Mouse (Mus musculus): Measurements from ENCODE around the gene Carhsp1. TPM values are rescaled to one million over a fixed set of nuclear protein-coding genes. Genes with fewer than 3 reads are reported as not detected.

The Carhsp1 gene
- polyA plus RNA-seq, 1 experiment, result 56.1 TPM

DNA sequence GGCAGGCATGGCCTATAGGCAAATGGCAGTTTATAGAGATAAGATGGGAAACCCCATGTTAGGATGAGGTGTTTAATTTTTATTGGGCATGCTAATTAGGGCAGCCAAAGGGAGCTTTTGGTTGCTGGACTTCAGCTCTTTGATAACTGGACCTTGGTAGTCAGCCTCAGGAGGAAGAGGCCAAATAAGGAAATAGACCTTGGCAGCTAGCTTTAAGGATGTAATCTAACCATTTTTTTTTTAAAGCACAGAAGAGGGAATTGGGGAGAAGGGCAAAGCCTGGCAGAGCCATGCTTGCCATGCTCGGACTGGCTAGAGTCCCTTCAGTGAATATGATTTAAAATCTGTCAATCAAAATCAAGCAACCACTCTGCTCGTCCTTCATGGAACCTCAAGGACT is 41.5 kb downstream of the Carhsp1 start:
- no peaks in the 10 kb centered on the region for H3K36me3 ChIP-seq (ENCODE audit: control insufficient read depth, insufficient read depth, low read length)
- no peaks in the 10 kb centered on the region for H3K4me1 ChIP-seq (ENCODE audit: control insufficient read depth, insufficient read depth, low read length)
- no peak overlapping the region for H3K4me3 ChIP-seq (ENCODE audit: insufficient read depth, low read depth, low read length)
- H3K27ac ChIP-seq (ENCODE audit: insufficient read depth, low read depth, low read length), result no peak overlapping the region
- H3K27me3 ChIP-seq (replicated peaks; ENCODE audit: control insufficient read depth, insufficient read depth, low read length), result no peaks in the 10 kb centered on the region
- TF ChIP-seq POLR2A (IDR thresholded peaks at IDR 0.05; ENCODE audit: low read depth, low read length) (no peak), CTCF (conservative IDR thresholded peaks at IDR 0.05; ENCODE audit: insufficient read depth, insufficient read length, low read depth, low read length) (no peak)
- WGBS, result 75% methylated on average over 2 of the region's 2 CpGs
- no peak for DNase-seq

DNA sequence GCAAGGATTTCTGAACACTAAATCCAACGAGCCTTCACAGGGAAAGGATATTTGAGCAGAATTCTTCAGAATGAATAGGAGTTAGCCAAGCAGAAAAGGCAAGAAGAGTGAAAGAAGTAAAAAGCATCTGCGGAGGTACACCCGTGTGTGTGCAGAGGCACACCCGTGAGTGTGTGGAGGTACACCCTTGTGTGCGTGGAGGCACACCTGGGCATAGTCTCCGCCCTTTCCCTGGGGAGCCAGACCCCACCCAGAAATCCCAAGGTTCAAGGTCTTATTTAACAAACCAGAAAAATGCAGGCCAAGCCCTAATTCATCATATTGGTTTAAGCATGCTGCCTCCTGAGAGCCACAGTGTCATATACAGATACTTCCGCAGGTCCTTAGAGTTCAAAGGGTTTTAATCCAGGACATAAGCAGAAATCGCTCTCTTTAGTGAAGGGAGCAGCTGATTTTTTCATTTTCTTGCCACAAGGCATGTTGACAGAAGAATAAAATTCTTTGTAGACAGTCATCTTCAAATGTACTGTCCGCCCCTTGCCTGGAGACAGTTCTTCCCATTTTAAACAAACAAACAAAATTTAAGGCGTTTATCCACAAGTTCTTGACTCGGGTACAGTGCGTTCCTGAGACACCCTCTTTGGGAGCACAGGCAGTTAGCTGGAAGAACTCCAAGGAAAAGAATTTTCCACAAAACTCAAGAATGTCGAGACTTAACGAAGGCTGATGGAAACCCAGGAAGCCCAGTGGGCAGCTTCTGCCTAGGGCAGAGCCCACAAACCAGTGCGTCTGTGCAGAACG is 51.4 kb downstream of the Carhsp1 start:
- TF ChIP-seq CTCF (conservative IDR thresholded peaks at IDR 0.05; ENCODE audit: insufficient read depth, insufficient read length, low read depth, low read length) (no peak), POLR2A (IDR thresholded peaks at IDR 0.05; ENCODE audit: low read depth, low read length) (no peak)
- no peaks in the 10 kb centered on the region for H3K27me3 ChIP-seq (replicated peaks; ENCODE audit: control insufficient read depth, insufficient read depth, low read length)
- peak; percentile 18 for DNase-seq
- H3K36me3 ChIP-seq (ENCODE audit: control insufficient read depth, insufficient read depth, low read length), result no peaks in the 10 kb centered on the region
- H3K4me1 ChIP-seq (ENCODE audit: control insufficient read depth, insufficient read depth, low read length), result no peaks in the 10 kb centered on the region
- 64% methylated on average over 16 of the region's 16 CpGs for WGBS
- H3K4me3 ChIP-seq (ENCODE audit: insufficient read depth, low read depth, low read length), result no peak overlapping the region
- no peak overlapping the region; the same call in 1 of the 2 replicates for H3K27ac ChIP-seq (ENCODE audit: insufficient read depth, low read depth, low read length)

DNA sequence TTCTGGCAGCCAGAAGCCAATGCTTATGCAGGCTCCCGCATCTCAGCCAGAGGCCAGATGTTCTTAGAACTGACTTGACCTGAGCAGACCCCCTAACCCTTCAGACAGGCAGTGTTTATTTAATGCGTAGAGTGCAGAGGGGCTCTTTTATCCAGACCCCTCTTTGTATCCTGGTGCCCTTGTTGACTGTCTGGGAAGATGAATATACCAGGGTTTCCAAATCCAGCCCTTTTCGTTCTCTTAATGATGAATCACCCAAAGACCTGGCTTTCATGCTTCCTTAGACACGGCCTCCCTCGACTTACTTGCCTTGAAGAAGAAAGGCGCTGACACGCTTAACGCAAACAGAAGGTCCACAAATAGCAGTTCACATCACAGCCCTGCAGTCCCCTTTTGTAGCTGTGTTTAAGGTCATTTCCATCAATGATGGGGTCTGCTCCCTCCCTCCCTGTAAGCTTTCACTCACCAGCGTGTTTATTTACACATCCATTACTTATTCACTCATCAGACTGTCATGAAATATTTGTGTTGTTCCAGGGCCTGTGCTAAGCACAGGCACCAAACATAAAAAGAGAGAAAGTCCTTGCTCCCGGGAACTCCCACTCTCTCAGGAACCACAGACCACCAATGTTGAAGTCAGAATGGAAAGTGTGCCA is 52.2 kb downstream of the Carhsp1 start:
- 46% methylated on average over 10 of the region's 10 CpGs for WGBS
- no peaks in the 10 kb centered on the region for H3K36me3 ChIP-seq (ENCODE audit: control insufficient read depth, insufficient read depth, low read length)
- no peak for TF ChIP-seq POLR2A (IDR thresholded peaks at IDR 0.05; ENCODE audit: low read depth, low read length)
- no peak for TF ChIP-seq CTCF (conservative IDR thresholded peaks at IDR 0.05; ENCODE audit: insufficient read depth, insufficient read length, low read depth, low read length)
- no peaks in the 10 kb centered on the region for H3K4me1 ChIP-seq (ENCODE audit: control insufficient read depth, insufficient read depth, low read length)
- no peak for DNase-seq
- no peak overlapping the region for H3K27ac ChIP-seq (ENCODE audit: insufficient read depth, low read depth, low read length)
- H3K4me3 ChIP-seq (ENCODE audit: insufficient read depth, low read depth, low read length), result no peak overlapping the region
- no peaks in the 10 kb centered on the region for H3K27me3 ChIP-seq (replicated peaks; ENCODE audit: control insufficient read depth, insufficient read depth, low read length)

DNA sequence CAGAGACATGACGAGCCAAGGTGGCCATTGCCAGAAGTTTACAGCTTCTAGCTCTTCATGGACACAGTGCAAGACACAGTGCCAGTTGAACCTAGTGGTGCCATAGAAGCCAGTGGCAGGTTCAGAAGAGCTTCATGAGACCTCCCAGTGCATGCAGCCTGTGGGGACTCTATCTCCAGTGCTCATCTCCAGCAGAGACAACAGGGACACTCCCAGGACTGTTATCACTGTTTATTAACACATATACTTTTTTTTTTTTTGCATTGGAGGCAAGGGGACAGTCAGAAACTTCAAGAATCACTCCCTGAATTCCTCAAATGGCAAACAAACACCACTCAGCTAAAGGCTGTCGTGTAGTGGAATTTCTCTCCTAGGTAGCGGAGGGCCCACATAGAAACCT is 58.5 kb downstream of the Carhsp1 start:
- Histone ChIP-seq H3K27ac (ENCODE audit: insufficient read depth, low read depth, low read length) (no peak overlapping the region), H3K27me3 (replicated peaks; ENCODE audit: control insufficient read depth, insufficient read depth, low read length) (no peaks in the 10 kb centered on the region), H3K4me3 (ENCODE audit: insufficient read depth, low read depth, low read length) (no peak overlapping the region), H3K4me1 (ENCODE audit: control insufficient read depth, insufficient read depth, low read length) (no peaks in the 10 kb centered on the region), H3K36me3 (ENCODE audit: control insufficient read depth, insufficient read depth, low read length) (no peaks in the 10 kb centered on the region; the same call in 1 of the 2 replicates)
- TF ChIP-seq POLR2A (IDR thresholded peaks at IDR 0.05; ENCODE audit: low read depth, low read length) (no peak), CTCF (conservative IDR thresholded peaks at IDR 0.05; ENCODE audit: insufficient read depth, insufficient read length, low read depth, low read length) (no peak)
- no peak for DNase-seq
- WGBS, result 91% methylated on average over 3 of the region's 3 CpGs

DNA sequence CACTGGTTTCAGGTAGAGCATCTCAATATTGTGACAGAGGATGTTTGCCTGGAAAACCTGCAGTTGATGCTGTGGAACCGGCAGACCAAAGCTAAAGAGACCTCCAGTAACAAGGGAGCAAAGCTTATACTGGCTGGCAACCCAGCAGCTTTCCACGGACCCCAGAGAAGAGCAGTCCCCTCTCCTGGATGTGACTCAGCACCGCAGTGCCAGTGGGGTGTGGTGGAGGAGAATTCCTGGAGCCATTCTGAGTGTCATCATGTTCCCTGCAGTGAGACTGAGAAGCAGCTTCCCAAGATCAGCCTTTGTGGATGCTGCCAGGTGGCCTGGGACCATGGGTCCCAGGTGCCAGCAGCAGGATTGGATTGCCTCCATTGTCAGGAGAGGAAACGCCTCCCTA is 58.9 kb downstream of the Carhsp1 start:
- WGBS, result 81% methylated on average over 4 of the region's 4 CpGs
- no peak for TF ChIP-seq POLR2A (IDR thresholded peaks at IDR 0.05; ENCODE audit: low read depth, low read length)
- TF ChIP-seq CTCF (conservative IDR thresholded peaks at IDR 0.05; ENCODE audit: insufficient read depth, insufficient read length, low read depth, low read length), result no peak
- Histone ChIP-seq H3K27ac (ENCODE audit: insufficient read depth, low read depth, low read length) (no peak overlapping the region), H3K27me3 (replicated peaks; ENCODE audit: control insufficient read depth, insufficient read depth, low read length) (no peaks in the 10 kb centered on the region), H3K36me3 (ENCODE audit: control insufficient read depth, insufficient read depth, low read length) (no peaks in the 10 kb centered on the region; the same call in 1 of the 2 replicates), H3K4me3 (ENCODE audit: insufficient read depth, low read depth, low read length) (no peak overlapping the region), H3K4me1 (ENCODE audit: control insufficient read depth, insufficient read depth, low read length) (no peaks in the 10 kb centered on the region)
- DNase-seq, result no peak

DNA sequence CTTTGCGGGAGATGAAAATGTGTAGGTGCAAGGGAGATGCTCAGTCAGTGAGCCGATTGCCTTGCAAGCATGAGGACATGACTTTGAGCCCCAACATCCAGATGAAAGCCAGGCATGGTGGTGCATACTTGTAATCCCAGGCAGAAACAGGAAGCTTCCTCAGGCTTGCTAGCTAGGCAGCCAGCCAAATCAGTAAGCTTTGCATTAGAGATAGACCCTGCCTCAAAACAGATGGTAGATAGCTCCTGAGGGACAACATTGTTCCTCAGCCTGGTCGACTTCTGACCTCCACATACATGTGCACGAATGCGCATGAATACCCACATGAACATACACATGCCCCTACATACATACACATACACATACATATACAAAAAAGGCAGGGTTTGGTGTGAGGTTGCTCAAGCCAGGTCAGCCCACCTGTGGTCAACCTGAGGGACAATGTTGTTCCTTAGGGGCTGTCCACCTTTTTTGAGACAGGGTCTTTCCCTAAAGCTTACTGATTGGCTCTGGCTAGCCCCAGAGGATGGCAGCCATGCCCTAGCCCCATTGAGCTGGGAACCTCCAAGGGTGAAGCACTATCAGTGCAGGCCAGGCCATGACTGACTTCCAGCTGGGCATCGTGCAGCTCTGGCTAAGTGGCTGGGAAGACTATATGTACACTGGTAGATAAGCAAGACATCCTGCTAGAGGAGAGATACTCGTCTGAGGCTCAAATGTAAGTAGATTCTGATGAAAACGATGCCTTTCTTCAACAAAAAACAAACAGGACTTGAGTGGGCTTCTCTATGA is 59.5 kb downstream of the Carhsp1 start:
- Histone ChIP-seq H3K4me3 (ENCODE audit: insufficient read depth, low read depth, low read length) (no peak overlapping the region), H3K36me3 (ENCODE audit: control insufficient read depth, insufficient read depth, low read length) (no peaks in the 10 kb centered on the region; the same call in 1 of the 2 replicates), H3K27me3 (replicated peaks; ENCODE audit: control insufficient read depth, insufficient read depth, low read length) (no peaks in the 10 kb centered on the region), H3K4me1 (ENCODE audit: control insufficient read depth, insufficient read depth, low read length) (no peaks in the 10 kb centered on the region), H3K27ac (ENCODE audit: insufficient read depth, low read depth, low read length) (no peak overlapping the region)
- TF ChIP-seq POLR2A (IDR thresholded peaks at IDR 0.05; ENCODE audit: low read depth, low read length), result no peak
- no peak for TF ChIP-seq CTCF (conservative IDR thresholded peaks at IDR 0.05; ENCODE audit: insufficient read depth, insufficient read length, low read depth, low read length)
- DNase-seq, result no peak
- 88% methylated on average over 8 of the region's 8 CpGs for WGBS
